Mouse (Mus musculus) CH12.LX (cell line): ENCODE data around the gene Mtx1. TPM values are rescaled to one million over a fixed set of nuclear protein-coding genes. Genes with fewer than 3 reads are reported as not detected.

ENCODE experiments used
- DNase-seq: peaks from one replicate; pipeline ENCODE4 v3.0.0-alpha.2; 2013; ENCODE audit errors: extremely low read depth
- H3K27ac ChIP-seq: 2 replicates; pipeline ENCODE4 v1.5.1; 2012; ENCODE audit warnings: low read depth, mild to moderate bottlenecking, control low read depth, moderate library complexity; ENCODE audit not compliant: insufficient read depth
- H3K27me3 ChIP-seq: replicated peaks from 2 replicates; pipeline ENCODE3; 2012; ENCODE audit warnings: inconsistent platforms
- H3K36me3 ChIP-seq, 2 experiments: replicated peaks in 1 of 2; 2 replicates each; pipeline versions ENCODE3 to v1.6.1; 2012; ENCODE audit warnings: inconsistent platforms in 1 of 2, low read length in 1 of 2, mild to moderate bottlenecking in 1 of 2, mixed read lengths in 1 of 2, moderate library complexity in 1 of 2; ENCODE audit not compliant: control insufficient read depth in 1 of 2, insufficient read depth in 1 of 2
- H3K4me1 ChIP-seq, 2 experiments: 2 replicates each; pipeline ENCODE4 v1.6.1; 2012; ENCODE audit warnings: inconsistent platforms in 1 of 2, moderate library complexity in 1 of 2; ENCODE audit not compliant: insufficient read depth in 2 of 2, control insufficient read depth in 1 of 2
- H3K4me2 ChIP-seq: 2 replicates; pipeline ENCODE4 v1.6.1; 2012; ENCODE audit warnings: low read depth, mild to moderate bottlenecking, control low read depth; ENCODE audit not compliant: poor library complexity, insufficient read depth, severe bottlenecking
- H3K4me3 ChIP-seq, 3 experiments: fragments of 150-350 bp in 1 of 3; sonication (generic) in 1 of 3; replicated peaks in 1 of 3; 2 replicates each; pipeline versions ENCODE3 to v1.5.1; 2011 to 2012; ENCODE audit warnings: low read depth in 2 of 3, low read length in 2 of 3, mild to moderate bottlenecking in 2 of 3, moderate library complexity in 2 of 3, control low read depth in 1 of 3, improper control_type of control experiment in 1 of 3, inconsistent platforms in 1 of 3, mixed read lengths in 1 of 3; ENCODE audit not compliant: poor library complexity in 1 of 3
- H3K79me2 ChIP-seq: replicated peaks from 2 replicates; pipeline ENCODE4 v1.6.1; 2012; ENCODE audit warnings: mild to moderate bottlenecking, moderate library complexity; ENCODE audit not compliant: control insufficient read depth, poor library complexity, insufficient read depth, severe bottlenecking; ENCODE audit errors: extremely low read depth
- H3K9ac ChIP-seq: 2 replicates; pipeline ENCODE4 v1.6.1; 2012; ENCODE audit warnings: low read depth, mild to moderate bottlenecking, control low read depth, moderate library complexity; ENCODE audit not compliant: insufficient read depth
- H3K9me3 ChIP-seq: replicated peaks from 2 replicates; pipeline ENCODE3; 2012; ENCODE audit warnings: low read length, inconsistent platforms, mixed read lengths
- BHLHE40 ChIP-seq: IDR thresholded peaks from 2 replicates; pipeline ENCODE4 v1.6.1; 2011; ENCODE audit warnings: mild to moderate bottlenecking, low read depth, low read length, improper control_type of control experiment
- CHD1 ChIP-seq: IDR thresholded peaks from 2 replicates; pipeline ENCODE4 v1.6.1; 2012; ENCODE audit warnings: low read depth, low read length, improper control_type of control experiment, inconsistent platforms
- E2F4 ChIP-seq: IDR thresholded peaks from 2 replicates; pipeline ENCODE4 v1.6.1; 2011; ENCODE audit warnings: low read depth, low read length, improper control_type of control experiment; ENCODE audit not compliant: insufficient replicate concordance
- ELF1 ChIP-seq: IDR thresholded peaks from 2 replicates; pipeline ENCODE4 v1.6.1; 2014; ENCODE audit warnings: low read depth, mild to moderate bottlenecking, inconsistent platforms, low read length, improper control_type of control experiment
- ETS1 ChIP-seq: conservative IDR thresholded peaks from 2 replicates; pipeline ENCODE4 v1.6.1; 2012; ENCODE audit warnings: low read depth, mild to moderate bottlenecking, inconsistent platforms, low read length, improper control_type of control experiment, moderate library complexity
- GABPA ChIP-seq: IDR thresholded peaks from 2 replicates; pipeline ENCODE4 v1.6.1; 2012; ENCODE audit warnings: low read depth, low read length, improper control_type of control experiment, inconsistent platforms; ENCODE audit not compliant: insufficient replicate concordance
- IRF4 ChIP-seq: IDR thresholded peaks from 2 replicates; pipeline ENCODE4 v1.6.1; 2014; ENCODE audit warnings: low read depth, mild to moderate bottlenecking, inconsistent platforms, low read length, improper control_type of control experiment
- KAT2A ChIP-seq: IDR thresholded peaks from 2 replicates; pipeline ENCODE4 v1.6.1; 2012; ENCODE audit warnings: low read length, improper control_type of control experiment, inconsistent platforms; ENCODE audit not compliant: insufficient replicate concordance
- MAFK ChIP-seq: IDR thresholded peaks from 2 replicates; pipeline ENCODE4 v1.6.1; 2011; ENCODE audit warnings: low read length, improper control_type of control experiment; ENCODE audit not compliant: insufficient replicate concordance
- MAX ChIP-seq: IDR thresholded peaks from 2 replicates; pipeline ENCODE4 v1.6.1; 2011; ENCODE audit warnings: low read length, improper control_type of control experiment
- NELFE ChIP-seq: IDR thresholded peaks from 2 replicates; pipeline ENCODE4 v1.6.1; 2011; ENCODE audit warnings: low read depth, low read length, improper control_type of control experiment
- NRF1 ChIP-seq: IDR thresholded peaks from 2 replicates; pipeline ENCODE4 v1.6.1; 2014; ENCODE audit warnings: low read depth, mild to moderate bottlenecking, inconsistent platforms, low read length, improper control_type of control experiment, moderate library complexity
- PAX5 ChIP-seq: IDR thresholded peaks from 2 replicates; pipeline ENCODE4 v1.6.1; 2012; ENCODE audit warnings: low read length, inconsistent platforms, mixed read lengths
- POLR2A ChIP-seq: IDR thresholded peaks from 2 replicates; pipeline ENCODE4 v1.6.1; 2011; ENCODE audit warnings: low read depth, mild to moderate bottlenecking, improper control_type of control experiment, low read length
- POLR2AphosphoS2 ChIP-seq: IDR thresholded peaks from 2 replicates; pipeline ENCODE4 v1.6.1; 2011; ENCODE audit warnings: low read depth, low read length, improper control_type of control experiment
- TCF12 ChIP-seq: IDR thresholded peaks from 2 replicates; pipeline ENCODE4 v1.6.1; 2014; ENCODE audit warnings: low read depth, mild to moderate bottlenecking, inconsistent platforms, low read length, improper control_type of control experiment
- UBTF ChIP-seq: IDR thresholded peaks from 2 replicates; pipeline ENCODE4 v1.6.1; 2012; ENCODE audit warnings: low read depth, mild to moderate bottlenecking, inconsistent platforms, low read length, improper control_type of control experiment, moderate library complexity
- USF1 ChIP-seq: IDR thresholded peaks from 2 replicates; pipeline ENCODE4 v1.6.1; 2014; ENCODE audit warnings: low read depth, mild to moderate bottlenecking, inconsistent platforms, low read length, improper control_type of control experiment
- dilution Hi-C: fragments of 300-500 bp; cut with MboI; formaldehyde crosslinking; loops from 2 replicates; pipeline ENCODE4 v1.14.3; 2020; ENCODE audit warnings: low sequenced_read_pairs; ENCODE audit not compliant: extremely low pct_unique_long_range_greater_than_20kb, extremely low pct_ligation_motif_present
- in situ Hi-C: fragments of 300-500 bp; cut with MboI; formaldehyde crosslinking; loops from 3 replicates; pipeline ENCODE4 v1.14.3; 2019; ENCODE audit warnings: low sequenced_read_pairs, low pct_ligation_motif_present, low pct_unique_long_range_greater_than_20kb, mixed read lengths
- polyA plus RNA-seq: library from polyadenylated mRNA; unstranded; fragments of >175 nt; gene quantifications from 2 replicates; pipeline ENCODE4 v1.2.1, GENCODE M21; 2012; ENCODE audit warnings: low read depth; ENCODE audit not compliant: insufficient read length
- total RNA-seq, 2 experiments: library from RNA; depleted of rRNA; stranded (reverse); fragments of 300-350 nt in 1 of 2; fragments of >200 nt in 1 of 2; gene quantifications; 2 replicates each; pipeline ENCODE4 v1.2.3; 2012 to 2014

Mtx1 gene
- total and polyA plus RNA-seq, 3 experiments = 162 to 299 (median 205) TPM

DNA sequence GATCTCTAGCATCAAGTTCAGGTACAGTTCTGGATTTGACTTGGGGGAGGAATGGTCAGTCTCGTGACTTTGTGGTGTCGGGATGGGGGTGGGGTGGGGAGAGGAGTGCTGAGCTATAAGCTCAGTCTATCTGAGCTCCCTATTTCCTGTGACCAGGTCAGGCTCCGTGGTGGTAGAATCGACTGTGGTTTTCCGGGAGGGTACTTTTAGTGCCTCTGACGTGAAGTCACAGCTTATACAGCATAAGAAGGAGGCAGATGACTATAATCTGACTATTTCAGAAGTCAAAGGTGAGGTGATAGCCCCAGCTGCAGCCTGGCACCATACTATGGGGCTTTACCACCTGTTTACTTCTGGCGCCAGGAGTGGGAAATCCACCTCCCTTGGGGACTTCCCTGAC lies 4.5 kb upstream of the Mtx1 start:
- Histone ChIP-seq H3K36me3 (peaks cover 12 to 21% of the 10 kb centered on the region in 2 experiments), H3K27ac (no peak overlapping the region), H3K79me2 (no peaks in the 10 kb centered on the region), H3K4me1 (peaks cover 20 to 52% of the 10 kb centered on the region in 2 experiments), H3K27me3 (no peaks in the 10 kb centered on the region), H3K4me3 (no peak overlapping the region), H3K4me2 (no peak overlapping the region), H3K9ac (no peak overlapping the region), H3K9me3 (no peaks in the 10 kb centered on the region)
- in situ Hi-C loops = no loop called here
- dilution Hi-C loops = no loop called here
- DNase-seq = peak; percentile 33
- TF ChIP-seq MAX (no peak), POLR2AphosphoS2 (no peak), POLR2A (no peak), TCF12 (0 out of 2 replicates have a peak, but pooled peaks have one; percentile 19), NRF1 (no peak), BHLHE40 (peak; percentile 88), IRF4 (0 out of 2 replicates have a peak, but pooled peaks have one; percentile 12), MAFK (no peak), GABPA (no peak), NELFE (no peak), CHD1 (no peak), ELF1 (no peak), USF1 (no peak), E2F4 (no peak), KAT2A (no peak), UBTF (no peak), PAX5 (no peak), ETS1 (peak; percentile 25)

DNA sequence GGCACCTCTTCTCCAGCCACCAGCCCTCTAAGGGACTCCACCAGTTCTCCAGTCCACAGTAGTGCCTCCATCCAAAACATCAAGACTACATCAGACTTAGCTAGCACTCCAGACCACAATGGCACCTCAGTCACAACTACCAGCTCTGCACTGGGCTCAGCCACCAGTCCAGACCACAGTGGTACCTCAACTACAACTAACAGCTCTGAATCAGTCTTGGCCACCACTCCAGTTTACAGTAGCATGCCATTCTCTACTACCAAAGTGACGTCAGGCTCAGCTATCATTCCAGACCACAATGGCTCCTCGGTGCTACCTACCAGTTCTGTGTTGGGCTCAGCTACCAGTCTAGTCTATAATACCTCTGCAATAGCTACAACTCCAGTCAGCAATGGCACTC lies 3.7 kb upstream of the Mtx1 start:
- H3K27ac ChIP-seq = no peak overlapping the region
- in situ Hi-C loops = no loop called here
- no peak overlapping the region for H3K4me2 ChIP-seq
- H3K9me3 ChIP-seq = no peaks in the 10 kb centered on the region
- H3K9ac ChIP-seq = no peak overlapping the region
- peaks cover 20 to 52% of the 10 kb centered on the region in 2 experiments for H3K4me1 ChIP-seq
- H3K4me3 ChIP-seq = no peak overlapping the region
- DNase-seq = no peak
- no peak for TF ChIP-seq ELF1
- TF ChIP-seq, all 38 proteins: peak for 0
- H3K27me3 ChIP-seq = no peaks in the 10 kb centered on the region
- dilution Hi-C loops = no loop called here
- H3K79me2 ChIP-seq = no peaks in the 10 kb centered on the region
- H3K36me3 ChIP-seq = peaks cover 8 to 15% of the 10 kb centered on the region in 2 experiments
